Mouse (Mus musculus): ENCODE data around the gene Racgap1.

DNA sequence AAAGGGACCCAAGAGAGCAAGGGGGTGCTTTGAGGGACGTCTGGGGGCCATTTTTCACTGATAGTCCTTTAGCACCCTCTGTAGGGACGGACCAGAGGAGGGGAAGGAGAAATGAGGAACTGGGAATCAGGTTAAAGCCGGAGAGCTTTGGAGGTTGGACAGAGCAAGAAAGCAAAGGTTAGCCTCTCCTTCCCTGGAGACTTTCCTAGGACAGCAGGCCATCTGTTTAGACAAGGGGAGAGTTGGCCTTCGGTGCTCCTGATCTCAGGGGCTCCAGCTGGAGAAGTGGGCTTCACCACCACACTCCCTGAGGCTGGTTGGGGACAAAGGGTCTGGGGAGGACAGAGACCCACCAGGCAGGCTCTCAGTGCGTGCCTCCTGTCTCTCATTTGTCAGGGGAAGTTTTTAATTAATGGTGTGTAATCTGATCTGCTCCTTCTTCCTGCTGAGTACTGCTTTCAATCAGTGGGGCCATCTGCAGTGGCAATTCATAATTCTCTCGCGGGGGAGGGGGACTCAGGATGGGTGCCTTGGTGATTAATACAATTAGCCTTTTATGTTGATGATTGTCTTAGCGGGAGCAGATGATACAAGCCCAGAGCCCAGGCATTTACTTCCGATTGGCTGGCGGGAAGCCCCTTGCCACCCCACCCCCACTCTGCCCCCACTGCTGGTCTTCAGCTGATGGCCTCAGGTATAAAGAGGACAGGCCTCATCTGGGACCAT is 43.9 kb downstream of the Racgap1 start:
- TF ChIP-seq CTCF (IDR thresholded peaks at IDR 0.05) (no peak), EP300 (IDR thresholded peaks at IDR 0.05) (no peak)

Data from lung, postnatal 0 days (tissue).